Mouse (Mus musculus) forebrain, embryonic 10.5 days (tissue): ENCODE measurements around the gene Ccdc105. TPM values are rescaled to one million over a fixed set of nuclear protein-coding genes. Genes with fewer than 3 reads are reported as not detected.

Source experiments
- DNase-seq: peaks from one replicate; pipeline ENCODE4 v3.0.0-alpha.2; 2017; ENCODE audit warnings: low spot score; ENCODE audit errors: extremely low spot score
- H3K27ac ChIP-seq: fragments of 300-500 bp; sonication (generic); 2 replicates; pipeline ENCODE4 v1.5.1; 2016; ENCODE audit warnings: mild to moderate bottlenecking
- H3K27me3 ChIP-seq: fragments of 300-500 bp; sonication (generic); 2 replicates; pipeline ENCODE4 v1.6.1; 2016; ENCODE audit warnings: mild to moderate bottlenecking; ENCODE audit not compliant: poor library complexity, severe bottlenecking
- H3K36me3 ChIP-seq: fragments of 300-500 bp; sonication (generic); replicated peaks from 2 replicates; pipeline ENCODE4 v1.6.1; 2016; ENCODE audit warnings: mild to moderate bottlenecking, moderate library complexity
- H3K4me1 ChIP-seq: fragments of 300-500 bp; sonication (generic); 2 replicates; pipeline ENCODE4 v1.6.1; 2016
- H3K4me3 ChIP-seq: fragments of 300-500 bp; sonication (generic); 2 replicates; pipeline ENCODE4 v1.5.1; 2016; ENCODE audit warnings: mild to moderate bottlenecking, moderate library complexity
- H3K9me3 ChIP-seq: fragments of 300-500 bp; sonication (generic); 2 replicates; pipeline ENCODE4 v1.6.1; 2016; ENCODE audit warnings: mild to moderate bottlenecking, moderate library complexity
- WGBS: fragments of 180-500 bp; shearing (Covaris S2); methylation state at CpG from one replicate; pipeline ENCODE4 v1.1.7; 2016; 5-methylcytosine and 5-hydroxymethylcytosine counted together
- polyA plus RNA-seq: library from polyadenylated mRNA; unstranded; fragments of >200 nt; fragmentation: Nextera tagmentation; extraction: Ambion mirVana; gene quantifications from 2 replicates; pipeline ENCODE4 v1.2.1, GENCODE M21; 2016

Ccdc105 gene
- 0.15 and 0.19 TPM in 2 replicates for polyA plus RNA-seq

GRCm38 (mm10) chr10:78752452-78753191 lies at the start of gene Ccdc105:
Ccdc105 (minus strand) TSS chr10:78753065.
- Histone ChIP-seq H3K4me1 (peaks cover 19% of the 10 kb centered on the region), H3K4me3 (peak within 1 kb of the TSS; percentile 68), H3K27me3 (peaks cover 33% of the 10 kb centered on the region), H3K9me3 (no peaks in the 10 kb centered on the region), H3K27ac (peak within 1 kb of the TSS; percentile 90), H3K36me3 (no peaks in the 10 kb centered on the region)
- WGBS = 1% methylated on average over 59 of the region's 61 CpGs
- DNase-seq = peak; percentile 77

GRCm38 (mm10) chr10:78801449-78801848 lies 48.6 kb upstream of the Ccdc105 start:
- no peak overlapping the region for H3K4me3 ChIP-seq
- H3K4me1 ChIP-seq = no peaks in the 10 kb centered on the region
- no peak overlapping the region for H3K27ac ChIP-seq
- 85% methylated on average over 2 of the region's 2 CpGs for WGBS
- H3K9me3 ChIP-seq = no peaks in the 10 kb centered on the region
- DNase-seq = no peak
- no peaks in the 10 kb centered on the region for H3K27me3 ChIP-seq
- no peaks in the 10 kb centered on the region for H3K36me3 ChIP-seq

GRCm38 (mm10) chr10:78790561-78790960 lies 37.7 kb upstream of the Ccdc105 start:
- H3K27me3 ChIP-seq = no peaks in the 10 kb centered on the region
- no peaks in the 10 kb centered on the region for H3K36me3 ChIP-seq
- H3K4me1 ChIP-seq = peaks cover 13% of the 10 kb centered on the region
- no peak overlapping the region for H3K4me3 ChIP-seq
- DNase-seq = no peak
- WGBS = 49% methylated on average over 1 of the region's 1 CpGs
- no peak overlapping the region for H3K27ac ChIP-seq
- H3K9me3 ChIP-seq = no peaks in the 10 kb centered on the region

- H3K36me3 ChIP-seq = no peaks in the 10 kb centered on the region
- H3K9me3 ChIP-seq = no peaks in the 10 kb centered on the region
- peak; percentile 75 for DNase-seq
- H3K27ac ChIP-seq = peak overlapping the region; percentile 86
- no peaks in the 10 kb centered on the region for H3K27me3 ChIP-seq
- whole genome bisulfite sequencing = 11% methylated on average over 22 of the region's 22 CpGs
- peak overlapping the region; percentile 52 for H3K4me3 ChIP-seq
- peaks cover 13% of the 10 kb centered on the region for H3K4me1 ChIP-seq
Observed at GRCm38 (mm10) chr10:78787566-78788087, 34.8 kb upstream of the Ccdc105 start.

- peak; percentile 20 for DNase-seq
- Histone ChIP-seq H3K36me3 (no peaks in the 10 kb centered on the region), H3K27ac (peak within 1 kb of the TSS; percentile 80), H3K9me3 (no peaks in the 10 kb centered on the region), H3K4me1 (peaks cover 20% of the 10 kb centered on the region), H3K27me3 (peaks cover 27% of the 10 kb centered on the region), H3K4me3 (peak within 1 kb of the TSS; percentile 71)
- under 1% methylated on average over 42 of the region's 54 CpGs for WGBS
Observed at GRCm38 (mm10) chr10:78779981-78780651, 27.3 kb upstream of the Ccdc105 start, which contains the start of gene Slc1a6. Slc1a6 (plus strand) TSS chr10:78780496.

- Histone ChIP-seq H3K27ac (no peak overlapping the region), H3K4me3 (peak overlapping the region; percentile 71), H3K36me3 (no peaks in the 10 kb centered on the region), H3K27me3 (peaks cover 27% of the 10 kb centered on the region), H3K4me1 (peaks cover 20% of the 10 kb centered on the region), H3K9me3 (no peaks in the 10 kb centered on the region)
- 68% methylated on average over 9 of the region's 9 CpGs for WGBS
- no peak for DNase-seq
Observed at GRCm38 (mm10) chr10:78779527-78779926, 26.7 kb upstream of the Ccdc105 start.

- WGBS = 31% methylated on average over 4 of the region's 4 CpGs
- Histone ChIP-seq H3K27ac (no peak overlapping the region), H3K4me3 (no peak overlapping the region), H3K9me3 (no peaks in the 10 kb centered on the region), H3K4me1 (peaks cover 18% of the 10 kb centered on the region), H3K27me3 (peaks cover 14% of the 10 kb centered on the region), H3K36me3 (no peaks in the 10 kb centered on the region)
- DNase-seq = no peak
Observed at GRCm38 (mm10) chr10:78775830-78776229, 23.0 kb upstream of the Ccdc105 start.

- no peaks in the 10 kb centered on the region for H3K4me1 ChIP-seq
- no peak for DNase-seq
- no peaks in the 10 kb centered on the region for H3K36me3 ChIP-seq
- no peak overlapping the region for H3K27ac ChIP-seq
- H3K9me3 ChIP-seq = no peaks in the 10 kb centered on the region; the same call in 1 of the 2 replicates
- no peaks in the 10 kb centered on the region for H3K27me3 ChIP-seq
- no peak overlapping the region for H3K4me3 ChIP-seq
- 88% methylated on average over 1 of the region's 1 CpGs for WGBS
Observed at GRCm38 (mm10) chr10:78765570-78765969, 12.7 kb upstream of the Ccdc105 start.

GRCm38 (mm10) chr10:78756021-78756420 lies 3.2 kb upstream of the Ccdc105 start:
- Histone ChIP-seq H3K4me3 (no peak overlapping the region), H3K9me3 (no peaks in the 10 kb centered on the region; the same call in 1 of the 2 replicates), H3K36me3 (no peaks in the 10 kb centered on the region), H3K27ac (no peak overlapping the region), H3K4me1 (peaks cover 13% of the 10 kb centered on the region), H3K27me3 (peaks cover 12% of the 10 kb centered on the region)
- 40% methylated on average over 6 of the region's 6 CpGs for WGBS
- peak; percentile 64 for DNase-seq

GRCm38 (mm10) chr10:78748946-78749345 lies 3.9 kb downstream of the Ccdc105 start:
- peaks cover 40% of the 10 kb centered on the region for H3K27me3 ChIP-seq
- H3K9me3 ChIP-seq = no peaks in the 10 kb centered on the region
- H3K4me1 ChIP-seq = peaks cover 29% of the 10 kb centered on the region
- H3K27ac ChIP-seq = no peak overlapping the region
- H3K4me3 ChIP-seq = no peak overlapping the region
- 93% methylated on average over 6 of the region's 6 CpGs for WGBS
- DNase-seq = no peak
- no peaks in the 10 kb centered on the region for H3K36me3 ChIP-seq

- Histone ChIP-seq H3K9me3 (no peaks in the 10 kb centered on the region), H3K27me3 (peaks cover 40% of the 10 kb centered on the region), H3K4me3 (peak overlapping the region; percentile 52; the same call in 1 of the 2 replicates), H3K4me1 (peaks cover 29% of the 10 kb centered on the region), H3K27ac (no peak overlapping the region), H3K36me3 (no peaks in the 10 kb centered on the region)
- 78% methylated on average over 13 of the region's 13 CpGs for WGBS
- DNase-seq = no peak
Observed at GRCm38 (mm10) chr10:78748161-78748560, 4.7 kb downstream of the Ccdc105 start.

GRCm38 (mm10) chr10:78747035-78747721 lies 5.7 kb downstream of the Ccdc105 start:
- H3K9me3 ChIP-seq = no peaks in the 10 kb centered on the region
- H3K27ac ChIP-seq = peak overlapping the region; percentile 73
- peaks cover 21% of the 10 kb centered on the region for H3K4me1 ChIP-seq
- peak; percentile 56 for DNase-seq
- peak overlapping the region; percentile 52 for H3K4me3 ChIP-seq
- no peaks in the 10 kb centered on the region for H3K36me3 ChIP-seq
- peaks cover 38% of the 10 kb centered on the region for H3K27me3 ChIP-seq
- WGBS = 2% methylated on average over 27 of the region's 27 CpGs
